Mouse (Mus musculus) mesoderm, embryonic 11.5 days (tissue): ENCODE data around the gene Ctf2.

Source experiments
- DNase-seq: peaks from one replicate; pipeline ENCODE4 v3.0.0-alpha.2; 2012; ENCODE audit warnings: low read depth, low spot score

The Ctf2 gene

GRCm38 (mm10) chr7:127686740-127687449, 45.1 kb downstream of the Ctf2 start:
- no peak for DNase-seq

- peak; percentile 49 for DNase-seq
Measured at GRCm38 (mm10) chr7:127685304-127686018, 46.5 kb downstream of the Ctf2 start.

GRCm38 (mm10) chr7:127681888-127682553, 49.9 kb downstream of the Ctf2 start:
- no peak for DNase-seq

- no peak for DNase-seq
Measured at GRCm38 (mm10) chr7:127680541-127680940, 51.4 kb downstream of the Ctf2 start.

- DNase-seq: no peak
Measured at GRCm38 (mm10) chr7:127678811-127679210, 53.2 kb downstream of the Ctf2 start.

- no peak for DNase-seq
Measured at GRCm38 (mm10) chr7:127677609-127678008, 54.4 kb downstream of the Ctf2 start.

GRCm38 (mm10) chr7:127677077-127677476, 54.9 kb downstream of the Ctf2 start:
- peak; percentile 57 for DNase-seq

GRCm38 (mm10) chr7:127675391-127675811, 56.6 kb downstream of the Ctf2 start:
- DNase-seq: no peak

- DNase-seq: peak; percentile 92
Measured at GRCm38 (mm10) chr7:127674977-127675376, 57.0 kb downstream of the Ctf2 start.

- DNase-seq: no peak
Measured at GRCm38 (mm10) chr7:127672776-127673175, 59.2 kb downstream of the Ctf2 start.

- no peak for DNase-seq
Measured at GRCm38 (mm10) chr7:127671880-127672774, 59.8 kb downstream of the Ctf2 start.
